Mouse (Mus musculus) yolk sac, embryonic 10.5 days (tissue): ENCODE results near the gene Nr2c2ap.

Experiments
- DNase-seq: peaks from one replicate; pipeline ENCODE4 v3.0.0-alpha.2; 2017; ENCODE audit warnings: low spot score

The Nr2c2ap gene

DNA sequence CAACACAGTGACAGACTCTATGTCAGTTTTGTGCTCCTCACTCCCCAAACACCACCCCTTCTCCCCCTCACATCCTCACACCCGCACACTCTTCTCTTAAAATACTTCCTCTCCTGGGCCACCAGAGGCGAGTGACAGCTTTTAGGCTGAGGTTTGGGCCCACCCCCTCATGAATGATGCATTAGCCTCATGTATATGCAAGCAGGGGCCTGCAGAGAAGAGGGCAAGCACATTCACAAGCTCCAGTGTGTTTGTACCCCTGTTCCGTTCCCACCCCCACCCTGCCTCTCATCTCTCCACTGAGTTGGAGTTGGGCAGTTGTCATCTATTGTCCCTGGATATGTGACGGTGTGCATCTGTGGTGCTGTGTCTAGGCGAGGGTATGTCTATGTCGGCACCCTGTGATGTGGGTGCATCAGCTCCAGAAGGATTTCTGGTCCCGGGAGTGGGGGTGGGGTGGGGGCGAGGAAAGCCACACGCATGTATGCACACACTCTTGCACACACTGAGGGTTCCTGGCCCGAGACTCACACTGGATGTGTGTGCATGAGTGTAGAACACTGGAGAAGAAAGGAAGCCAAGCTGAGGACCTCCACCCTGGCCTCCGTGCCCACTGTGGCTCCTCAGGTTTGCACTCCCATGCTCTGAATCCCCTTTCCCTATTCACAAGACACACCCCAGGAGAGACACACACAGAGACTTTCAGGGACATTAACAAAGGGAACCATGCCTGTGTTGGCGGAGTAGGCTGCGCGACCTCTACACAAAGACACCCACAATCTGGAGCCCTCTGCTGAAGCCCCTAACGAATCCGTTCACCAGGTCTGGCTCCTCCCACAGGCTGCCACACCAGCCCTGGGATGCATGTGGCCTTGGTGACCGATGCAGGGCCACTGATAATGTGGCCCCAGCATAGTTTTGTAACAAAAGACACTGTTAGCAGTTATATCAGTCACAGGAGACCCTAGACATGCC lies 12.1 kb upstream of the Nr2c2ap start:
- no peak for DNase-seq

- peak; percentile 55 for DNase-seq
Observed at GRCm38 (mm10) chr8:70120667-70121066, 10.5 kb upstream of the Nr2c2ap start, which contains the start of gene Ncan. TSS of gene Ncan (minus strand) at chr8:70120873.

- DNase-seq, result no peak
Observed at GRCm38 (mm10) chr8:70122863-70123262, 8.3 kb upstream of the Nr2c2ap start.

GRCm38 (mm10) chr8:70124992-70125391 lies 6.1 kb upstream of the Nr2c2ap start:
- DNase-seq, result no peak

DNA sequence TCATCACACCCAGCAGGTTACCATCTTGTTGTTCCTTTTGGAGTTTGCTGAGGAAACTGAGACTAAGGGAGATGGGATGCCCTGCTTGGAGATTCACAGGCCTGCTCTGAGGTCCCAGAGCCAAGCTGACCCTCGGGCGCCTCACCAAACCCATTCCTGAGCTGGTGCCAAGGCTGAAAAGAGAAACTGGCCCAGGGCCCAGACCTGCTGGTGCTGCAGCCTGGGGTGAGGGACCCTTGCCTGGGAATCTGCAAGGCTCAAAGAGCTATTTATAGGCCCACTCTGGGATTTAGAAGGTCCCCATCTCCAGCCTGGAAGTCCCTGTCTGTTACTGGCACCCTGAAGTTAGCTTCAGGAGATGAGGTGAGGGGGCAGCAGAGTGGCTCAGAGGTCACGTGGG lies 2.7 kb upstream of the Nr2c2ap start:
- DNase-seq, result no peak

DNA sequence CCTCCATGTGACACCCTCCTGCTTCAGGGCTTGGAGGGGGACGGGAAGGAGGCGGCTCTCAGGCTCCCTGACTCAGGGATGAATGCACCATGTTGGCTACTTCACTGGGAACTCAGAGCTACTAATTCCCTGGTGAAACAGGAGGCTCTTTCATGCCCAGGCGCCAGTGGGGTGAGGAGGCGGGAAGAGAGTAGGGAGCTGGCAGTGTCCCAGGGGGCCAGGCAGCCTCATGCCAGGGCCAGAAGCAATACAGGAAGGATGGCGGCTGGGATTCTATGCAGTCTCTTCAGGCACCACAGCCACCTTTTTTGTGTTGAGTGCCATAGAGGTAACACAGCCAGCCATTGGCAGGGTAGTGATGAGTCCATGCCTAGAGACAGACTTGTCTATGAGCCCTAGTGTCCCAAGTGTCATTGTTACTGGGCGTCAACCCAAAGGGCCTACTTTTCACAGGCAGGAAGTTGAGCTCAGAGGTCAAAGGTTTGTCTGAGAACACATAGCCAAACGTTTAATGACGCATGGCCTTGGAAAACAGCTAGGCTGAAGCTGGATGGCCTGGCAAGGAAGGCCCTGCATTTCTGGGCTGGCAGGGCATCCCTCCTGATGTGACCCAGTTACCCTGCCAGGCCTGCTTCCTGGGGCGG lies 1.7 kb upstream of the Nr2c2ap start:
- DNase-seq, result no peak

DNA sequence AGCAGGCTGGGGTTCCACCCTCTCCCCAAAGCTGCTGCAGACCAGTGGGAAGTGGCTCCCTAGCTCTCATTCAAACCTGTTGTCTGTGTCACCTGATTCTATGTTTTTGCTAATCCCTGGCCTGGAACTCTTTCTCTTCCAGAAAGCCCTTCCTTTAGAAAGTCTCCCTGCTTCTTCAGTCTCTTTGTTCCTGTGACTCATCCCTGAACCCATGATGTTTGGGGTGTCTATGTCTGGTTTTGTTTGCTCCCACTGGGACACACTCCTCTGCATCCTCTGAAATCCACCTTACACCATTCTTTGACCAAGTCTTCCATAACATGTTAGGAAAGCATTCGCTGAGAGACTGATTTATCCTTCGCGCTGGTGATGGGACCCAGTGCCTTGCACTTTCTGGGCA lies 1.1 kb upstream of the Nr2c2ap start:
- no peak for DNase-seq

DNA sequence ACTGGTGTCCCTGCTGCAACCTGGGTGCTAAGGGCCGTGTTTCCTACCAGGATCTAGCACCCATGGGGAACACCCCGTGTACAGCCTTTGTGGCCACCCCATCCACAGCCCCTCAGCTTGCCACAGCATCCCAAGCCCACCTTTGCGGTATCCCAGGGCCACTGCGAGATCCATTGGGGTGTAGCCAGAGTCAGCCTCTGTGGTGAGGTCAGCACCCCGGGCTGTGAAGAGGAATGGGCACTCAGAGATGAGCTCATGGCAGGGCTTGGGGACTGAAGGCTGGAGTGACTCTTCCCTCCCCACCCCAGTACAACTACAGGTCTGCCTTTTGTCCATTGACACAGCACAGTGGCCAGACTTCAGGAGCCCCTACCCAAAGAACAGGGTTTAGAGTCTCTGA lies 3.0 kb downstream of the Nr2c2ap start:
- DNase-seq, result no peak

DNA sequence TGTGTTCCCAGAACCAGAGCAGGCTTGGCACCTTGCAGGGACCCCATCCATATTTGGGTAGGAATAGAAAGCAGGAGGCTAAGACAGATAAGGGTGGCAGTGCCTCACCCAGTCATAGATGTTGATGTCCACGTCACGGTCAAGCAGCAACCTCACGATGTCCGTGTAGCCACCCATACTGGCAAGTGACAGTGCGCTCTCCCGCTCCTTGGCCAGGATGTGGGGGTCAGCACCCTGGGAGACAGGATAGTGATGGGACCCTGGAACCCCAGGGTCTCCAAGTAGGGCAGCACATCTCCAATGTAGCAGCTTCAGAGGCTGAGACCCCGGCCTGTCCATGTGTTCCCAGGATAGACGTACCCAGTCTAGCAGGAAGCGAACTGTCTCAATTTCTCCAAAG lies 3.8 kb downstream of the Nr2c2ap start:
- DNase-seq, result no peak

DNA sequence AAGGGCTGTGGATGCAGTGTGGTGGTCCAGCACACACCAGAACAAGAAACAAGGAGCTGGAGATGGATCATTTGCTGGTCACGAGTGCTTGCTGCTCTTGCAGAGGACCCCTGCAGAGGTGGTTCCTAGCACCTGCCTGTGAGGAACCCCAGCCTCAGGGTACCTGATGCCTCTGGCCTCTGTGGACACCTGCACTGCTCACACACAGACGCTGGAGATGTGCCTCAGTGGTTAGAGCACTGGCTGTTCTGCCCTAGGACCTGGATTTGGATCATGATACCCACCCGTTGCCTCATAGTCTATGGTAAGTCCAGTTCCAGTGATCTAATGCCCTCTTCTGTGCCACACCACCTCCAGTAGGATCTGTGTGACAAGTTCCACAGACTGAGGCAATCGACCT lies 5.5 kb downstream of the Nr2c2ap start:
- no peak for DNase-seq

GRCm38 (mm10) chr8:70137890-70138289 lies 6.8 kb downstream of the Nr2c2ap start:
- DNase-seq, result no peak

- peak; percentile 99 for DNase-seq
Observed at GRCm38 (mm10) chr8:70139026-70139857, 8.1 kb downstream of the Nr2c2ap start, which contains the start of the genes Rfxank, Borcs8 and Mef2b. TSS of gene Rfxank (minus strand) at chr8:70139154. TSS of gene Borcs8 (plus strand) at chr8:70139499. TSS of gene Mef2b (plus strand) at chr8:70139711.

GRCm38 (mm10) chr8:70139981-70140380 lies 8.8 kb downstream of the Nr2c2ap start:
- no peak for DNase-seq

DNA sequence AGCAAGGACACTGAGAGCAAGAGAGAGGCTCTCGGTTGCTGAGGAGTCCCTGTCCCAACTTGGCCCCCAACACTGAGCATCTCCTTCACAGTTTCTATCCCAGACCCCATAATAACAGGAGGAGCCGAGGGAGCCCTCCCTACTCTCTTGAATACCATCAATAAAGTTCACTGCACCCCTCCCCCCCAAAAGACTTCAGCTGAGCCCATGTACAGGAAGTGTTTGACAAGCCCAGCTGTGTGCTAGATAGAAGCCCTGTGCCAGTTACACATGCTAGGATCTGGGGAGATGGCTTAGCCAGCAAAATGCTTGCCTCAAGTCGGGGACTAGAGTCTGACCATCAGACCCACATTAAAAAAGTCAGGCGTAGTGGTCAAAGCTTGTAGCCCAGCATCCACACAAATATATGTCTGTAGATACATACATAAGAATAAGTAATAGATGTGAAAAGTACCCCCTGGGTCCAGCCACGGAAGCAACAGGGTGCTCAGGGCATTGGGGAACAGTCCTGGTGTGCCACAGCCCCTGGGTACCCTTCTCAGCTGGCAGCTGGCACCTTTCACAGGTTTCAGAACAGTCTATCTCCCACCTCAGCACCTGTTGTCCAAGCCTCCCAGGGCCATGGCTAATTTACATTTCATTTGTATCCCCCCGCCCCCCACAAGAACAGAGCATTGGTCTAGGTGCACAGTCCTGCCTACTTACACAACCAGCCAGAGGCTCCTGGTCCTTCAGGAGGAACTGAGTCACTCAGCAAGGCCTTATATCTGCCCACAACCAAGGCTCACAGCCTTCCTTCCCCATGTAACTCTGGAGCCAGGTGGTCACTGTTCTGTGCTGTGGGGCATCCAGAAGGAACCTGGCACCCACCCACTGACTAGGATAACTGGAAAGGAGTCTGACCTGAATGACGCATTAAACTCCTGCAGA lies 16.8 kb downstream of the Nr2c2ap start:
- no peak for DNase-seq

DNA sequence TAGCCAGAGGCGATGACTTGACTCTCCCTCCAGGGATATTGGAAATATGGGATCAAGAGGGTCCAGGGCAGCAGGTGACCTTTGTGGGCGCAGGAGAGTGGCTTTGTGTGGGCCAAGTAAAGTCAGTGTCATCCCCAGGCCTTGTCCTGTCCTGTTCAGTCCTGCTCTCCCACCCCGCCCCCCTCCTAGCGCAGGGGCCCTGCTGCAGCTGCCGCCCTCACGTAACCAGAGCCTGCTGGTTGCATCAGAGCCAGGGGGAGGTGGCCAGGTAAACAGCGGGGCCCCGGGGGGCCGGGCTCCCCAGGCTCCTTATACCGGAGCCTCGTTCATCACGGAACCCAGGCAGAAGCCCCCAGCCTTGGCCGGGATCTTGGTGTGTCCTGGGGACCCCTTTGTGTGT lies 19.0 kb downstream of the Nr2c2ap start:
- DNase-seq, result no peak

DNA sequence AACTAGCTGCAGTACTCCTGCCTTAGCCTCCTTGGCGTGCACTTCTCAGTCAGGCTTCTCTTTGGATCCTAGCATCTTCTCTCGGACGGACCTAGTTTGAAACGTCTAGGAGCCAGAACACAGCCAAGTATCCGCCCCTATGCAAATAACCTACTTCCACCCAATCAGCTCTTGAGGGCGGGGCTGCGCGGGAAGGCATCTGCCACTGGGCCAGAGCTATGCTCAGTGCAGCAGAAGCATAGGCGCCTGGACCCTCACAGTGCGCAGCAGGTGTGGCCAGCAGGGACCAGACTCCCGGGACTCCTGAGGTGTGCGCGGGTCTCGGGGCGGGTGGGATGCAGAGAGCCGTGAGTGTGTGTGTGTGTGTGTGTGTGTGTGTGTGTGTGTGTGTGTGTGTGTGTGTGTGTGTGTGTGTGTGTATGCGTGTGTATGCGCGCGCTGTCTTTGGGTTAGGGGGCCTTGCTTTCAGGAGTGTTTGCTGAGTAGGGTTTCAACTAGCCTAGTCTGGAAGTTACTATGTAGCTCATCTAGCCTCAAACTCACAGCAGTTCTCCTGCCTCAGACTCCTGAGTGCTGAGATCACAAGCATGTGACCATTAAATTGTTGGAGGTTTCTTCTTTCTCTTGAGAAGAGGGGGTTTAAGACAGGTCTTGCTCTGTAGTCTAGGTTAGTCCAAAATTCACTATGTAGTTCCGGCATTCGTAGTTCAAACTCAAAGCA lies 21.6 kb downstream of the Nr2c2ap start:
- peak; percentile 81 for DNase-seq

DNA sequence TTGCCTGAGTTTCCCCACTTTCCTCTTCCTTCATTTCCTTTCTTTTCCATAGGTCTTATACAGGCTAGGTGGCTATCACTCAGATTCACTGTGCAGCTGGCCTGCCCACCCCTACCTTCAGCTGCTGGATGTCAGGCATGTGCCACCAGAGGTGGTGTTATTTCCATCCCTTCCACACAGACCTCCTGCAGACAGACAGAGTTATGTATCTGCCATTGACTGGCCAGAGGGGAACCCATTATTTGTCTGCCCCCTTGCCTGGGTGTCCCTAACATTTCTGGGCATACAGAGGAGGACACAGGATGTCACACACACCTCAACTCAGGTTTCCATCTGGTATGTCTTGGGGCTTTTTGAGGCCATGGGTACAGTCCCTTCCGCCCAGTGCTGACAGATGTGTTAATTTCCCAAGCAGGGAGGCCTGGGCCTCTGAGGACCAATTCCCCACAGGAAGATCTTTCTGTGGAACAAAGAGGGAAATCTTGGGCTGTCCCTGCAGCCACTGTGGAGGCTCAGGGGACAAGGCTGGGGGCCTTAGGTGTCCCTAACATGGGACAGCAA lies 26.2 kb downstream of the Nr2c2ap start:
- no peak for DNase-seq

DNA sequence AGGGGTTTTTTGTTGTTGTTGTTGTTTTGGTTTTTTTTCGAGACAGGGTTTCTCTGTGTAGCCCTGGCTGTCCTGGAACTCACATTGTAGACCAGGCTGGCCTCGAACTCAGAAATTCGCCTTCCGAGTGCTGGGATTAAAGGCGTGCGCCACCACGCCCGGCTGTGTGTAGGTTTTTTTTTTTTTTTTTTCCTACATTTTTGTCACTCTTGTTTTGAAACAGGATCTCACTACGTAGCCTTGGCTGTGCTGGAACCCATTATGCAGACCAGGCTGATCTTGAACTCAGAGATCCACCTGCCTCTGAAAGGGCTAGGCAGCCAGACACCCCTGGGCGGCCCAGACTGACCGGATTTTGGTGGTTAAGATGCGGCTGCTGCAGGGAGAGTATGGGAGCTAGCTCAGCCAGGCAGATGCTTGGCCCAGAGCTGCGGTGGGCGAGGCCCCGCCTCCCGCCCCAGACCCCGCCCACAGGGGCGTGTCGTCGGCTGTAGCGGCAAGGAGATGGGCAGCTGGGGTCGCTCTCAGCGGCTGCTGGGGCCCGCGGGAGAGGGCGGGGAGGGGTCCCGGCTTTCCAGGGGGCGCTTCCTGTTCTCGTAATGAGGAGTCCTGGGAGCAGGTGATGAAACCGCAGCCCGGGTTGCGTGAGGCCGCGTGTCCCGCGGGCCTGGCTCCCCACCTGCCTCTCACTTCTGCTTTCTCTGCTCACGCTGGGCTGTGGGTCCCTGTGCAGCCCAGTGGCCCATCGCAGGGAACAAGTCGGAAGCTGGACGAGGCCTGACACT lies 27.1 kb downstream of the Nr2c2ap start:
- peak; percentile 76 for DNase-seq

- DNase-seq, result no peak
Observed at GRCm38 (mm10) chr8:70159211-70159610, 28.1 kb downstream of the Nr2c2ap start.
